Mouse (Mus musculus): ENCODE measurements at regions not wholly inside any gene's neighbourhood (a gene's known extent, or its start where the extent isn't known, plus 50 kb on each side); places are given as distances from the start of the nearest gene placed in this dataset.

DNA sequence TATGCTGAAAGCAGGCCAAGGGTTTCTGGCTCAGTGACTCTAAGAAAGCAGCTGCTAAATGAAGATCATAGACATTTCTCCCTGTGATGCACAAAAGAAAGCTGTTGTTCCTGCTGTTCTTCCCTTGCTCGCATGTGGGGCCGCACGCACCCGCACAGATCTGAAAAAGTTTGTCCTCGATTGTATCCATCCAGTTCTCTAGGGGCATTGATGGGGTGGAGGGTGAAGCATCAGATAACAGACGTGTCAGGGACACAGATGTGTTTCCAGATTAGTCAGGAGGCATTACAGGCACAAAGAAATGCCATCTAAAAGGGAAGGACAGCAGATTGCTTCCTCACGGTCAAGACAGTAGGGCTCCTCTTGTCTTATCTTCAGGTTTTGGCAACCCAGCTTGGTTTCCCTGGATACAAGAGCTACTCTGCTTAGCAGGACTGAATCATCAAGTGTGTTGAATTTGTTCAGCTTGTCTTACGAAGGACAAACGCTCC, 2001.3 kb downstream of the Pcdh9 start:
- peak; percentile 100 for ATAC-seq (ENCODE audit: low TSS enrichment)

DNA sequence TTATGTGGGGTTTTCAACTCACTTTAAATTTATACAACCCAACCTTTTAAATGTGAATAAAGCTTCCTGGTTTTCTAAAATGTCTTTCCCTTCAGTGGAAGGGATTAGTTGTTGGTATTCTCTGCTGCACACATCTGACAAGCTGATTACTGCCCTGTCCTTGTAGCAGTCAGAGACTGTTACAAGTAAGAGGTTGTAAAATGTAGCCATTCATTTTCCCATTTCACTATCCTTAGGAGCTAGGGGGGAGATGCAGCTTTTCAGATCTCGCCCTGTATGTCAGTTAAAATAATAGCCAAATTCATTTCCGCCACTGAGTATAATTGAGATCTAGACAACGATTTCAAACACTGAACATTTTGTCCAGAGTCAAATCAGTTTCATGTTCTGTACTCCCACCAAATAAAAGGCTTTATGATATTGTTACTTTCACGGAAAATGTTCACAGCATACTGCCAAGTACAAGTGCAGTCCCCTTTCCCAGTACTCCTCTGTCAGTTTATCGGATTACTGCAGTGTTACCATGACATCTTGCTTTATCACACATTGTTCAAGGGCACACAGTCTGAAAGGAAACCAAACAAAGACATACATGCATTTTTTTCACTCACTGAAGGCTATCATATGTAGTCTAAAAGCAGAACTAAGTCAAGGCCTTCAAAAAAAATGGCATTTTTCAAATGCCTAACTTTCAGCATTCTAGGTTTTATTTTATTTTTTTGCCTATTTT, 2024.4 kb downstream of the Pcdh9 start:
- ATAC-seq (ENCODE audit: low TSS enrichment): no peak

DNA sequence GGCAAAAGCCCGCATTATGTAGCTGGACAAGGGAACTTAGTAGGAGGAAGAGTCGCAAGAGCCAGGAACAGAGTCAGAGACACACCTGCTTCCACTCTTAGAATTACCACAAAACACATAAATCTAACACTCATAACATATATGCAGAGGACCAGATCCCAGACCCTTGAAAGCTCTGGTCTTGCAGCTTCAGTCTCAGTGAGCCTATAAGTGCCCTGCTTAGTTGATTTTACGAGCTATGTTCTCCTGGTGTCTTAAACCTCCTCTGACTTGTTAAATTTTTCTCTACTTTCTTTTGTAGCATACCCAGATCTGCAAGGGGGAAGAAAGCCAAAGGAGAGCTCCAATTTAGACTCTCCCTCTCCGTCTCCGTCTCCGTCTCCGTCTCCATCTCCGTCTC, 2038.2 kb downstream of the Pcdh9 start:
- no peak for ATAC-seq (ENCODE audit: low TSS enrichment)

All from frontal cortex, adult (tissue).